Mouse (Mus musculus) neural tube, embryonic 11.5 days (tissue): ENCODE data around the gene Slc1a7. TPM values are rescaled to one million over a fixed set of nuclear protein-coding genes. Genes with fewer than 3 reads are reported as not detected.

ENCODE experiments used
- ATAC-seq: fragments of 200-750 bp; cut with Nextera tagmentation; 2 replicates; pipeline ENCODE4 v1.8.0; 2017; ENCODE audit warnings: moderate number of reproducible peaks, mild to moderate bottlenecking, moderate TSS enrichment, moderate library complexity; ENCODE audit not compliant: insufficient read depth, low FRiP score, low TSS enrichment
- DNase-seq: peaks from one replicate; pipeline ENCODE4 v3.0.0-alpha.2; 2015; ENCODE audit warnings: low spot score
- H3K27ac ChIP-seq: fragments of 300-500 bp; sonication (generic); 2 replicates; pipeline ENCODE4 v1.5.1; 2014; ENCODE audit warnings: low read depth, mild to moderate bottlenecking, low read length
- H3K27me3 ChIP-seq: fragments of 300-500 bp; sonication (generic); 2 replicates; pipeline ENCODE4 v1.6.1; 2014; ENCODE audit warnings: mild to moderate bottlenecking, low read length, mixed read lengths; ENCODE audit not compliant: control insufficient read depth, insufficient read depth
- H3K36me3 ChIP-seq: fragments of 300-500 bp; sonication (generic); 2 replicates; pipeline ENCODE4 v1.6.1; 2014; ENCODE audit warnings: mild to moderate bottlenecking, low read length, moderate library complexity, mixed read lengths; ENCODE audit not compliant: control insufficient read depth, insufficient read depth
- H3K4me1 ChIP-seq: fragments of 300-500 bp; sonication (generic); 2 replicates; pipeline ENCODE4 v1.6.1; 2014; ENCODE audit warnings: low read length, mixed read lengths; ENCODE audit not compliant: control insufficient read depth, insufficient read depth
- H3K4me2 ChIP-seq: fragments of 300-500 bp; sonication (generic); 2 replicates; pipeline ENCODE4 v1.6.1; 2014; ENCODE audit warnings: low read depth, mild to moderate bottlenecking, moderate library complexity
- H3K4me3 ChIP-seq: fragments of 300-500 bp; sonication (generic); 2 replicates; pipeline ENCODE4 v1.5.1; 2014; ENCODE audit warnings: low read depth, low read length
- H3K9ac ChIP-seq: fragments of 300-500 bp; sonication (generic); 2 replicates; pipeline ENCODE4 v1.6.1; 2014; ENCODE audit warnings: mild to moderate bottlenecking, low read length
- H3K9me3 ChIP-seq: fragments of 300-500 bp; sonication (generic); 2 replicates; pipeline ENCODE4 v1.6.1; 2016; ENCODE audit warnings: low read length; ENCODE audit not compliant: control insufficient read depth
- WGBS: fragments of 180-500 bp; shearing (Covaris S2); extraction: QIAGEN DNeasy Blood & Tissue Kit; methylation state at CpG from one replicate; pipeline ENCODE4 v1.1.7; 2014; 5-methylcytosine and 5-hydroxymethylcytosine counted together
- polyA plus RNA-seq: library from polyadenylated mRNA; unstranded; fragments of >200 nt; fragmentation: Nextera tagmentation; extraction: Ambion mirVana; gene quantifications from 2 replicates; pipeline ENCODE4 v1.2.1, GENCODE M21; 2014

The Slc1a7 gene
- polyA plus RNA-seq, 1 experiment from 2014 or later: not detected

DNA sequence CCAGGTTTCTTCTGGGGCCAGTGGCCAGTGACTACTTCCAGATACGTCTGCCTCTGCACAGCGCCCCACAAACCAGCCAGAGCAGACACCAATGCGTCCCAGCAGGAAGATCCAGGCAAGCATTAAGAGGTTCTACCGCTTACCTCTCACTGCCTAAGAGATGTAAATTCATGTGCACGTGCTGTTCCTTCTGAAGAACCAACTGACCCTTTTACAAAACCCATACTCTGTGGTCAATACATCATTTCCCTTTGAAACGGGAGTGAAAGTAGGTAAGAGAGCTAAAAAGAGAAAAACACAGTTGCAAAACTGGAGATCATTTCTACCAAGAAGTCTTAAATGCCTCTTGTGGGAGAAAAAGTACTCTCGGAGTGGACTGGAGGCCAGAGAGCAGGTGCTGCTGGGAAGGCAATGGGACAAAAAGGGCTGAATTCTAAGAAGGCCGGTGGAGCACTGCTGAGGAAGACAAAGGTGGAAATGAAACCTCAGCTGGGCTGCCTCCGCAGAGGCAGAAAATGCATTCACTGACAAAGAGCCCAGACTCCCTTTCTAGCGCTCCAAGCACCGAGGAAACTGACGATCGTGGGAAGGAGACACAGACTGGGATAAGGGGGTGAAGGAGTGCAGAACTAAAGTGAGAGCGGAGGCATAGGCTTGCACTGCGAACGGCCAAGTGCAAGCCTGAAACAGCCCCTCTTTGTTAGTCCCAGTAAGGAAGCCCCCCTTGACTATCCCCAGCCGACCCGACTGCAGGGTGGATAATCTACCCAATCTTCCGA is 91.7 kb downstream of the Slc1a7 start:
- no peaks in the 10 kb centered on the region for H3K9me3 ChIP-seq
- H3K27ac ChIP-seq: no peak overlapping the region
- H3K9ac ChIP-seq: peak overlapping the region; percentile 32; the same call in 1 of the 2 replicates
- no peak overlapping the region for H3K4me3 ChIP-seq
- no peak overlapping the region for H3K4me2 ChIP-seq
- WGBS: 62% methylated on average over 19 of the region's 19 CpGs
- no peaks in the 10 kb centered on the region for H3K27me3 ChIP-seq
- peaks cover 4% of the 10 kb centered on the region for H3K36me3 ChIP-seq
- ATAC-seq: no peak
- no peak for DNase-seq
- H3K4me1 ChIP-seq: no peaks in the 10 kb centered on the region

DNA sequence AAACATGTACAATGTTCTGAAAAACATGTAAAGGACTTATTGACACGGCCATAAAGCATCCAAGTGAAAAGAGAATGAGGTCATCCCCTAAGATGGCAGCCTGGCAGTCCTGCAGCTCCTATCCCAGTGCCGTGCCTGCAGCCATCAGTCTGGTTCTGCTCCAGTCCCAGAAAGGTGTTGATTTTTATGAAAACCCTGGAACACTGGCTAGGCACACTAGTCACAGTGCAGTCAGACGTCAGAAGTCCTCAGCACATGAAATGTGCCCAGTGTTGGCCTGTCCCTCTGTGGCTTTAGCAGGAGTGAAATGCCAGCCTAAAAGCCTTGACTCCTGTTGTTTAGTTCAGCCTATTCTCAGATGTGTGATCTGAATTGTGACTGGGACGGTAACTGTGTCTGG is 92.6 kb downstream of the Slc1a7 start:
- H3K4me2 ChIP-seq: no peak overlapping the region
- peaks cover 4% of the 10 kb centered on the region for H3K36me3 ChIP-seq
- ATAC-seq (no peak), DNase-seq (no peak)
- H3K4me1 ChIP-seq: no peaks in the 10 kb centered on the region
- no peak overlapping the region for H3K27ac ChIP-seq
- H3K4me3 ChIP-seq: no peak overlapping the region
- WGBS: 88% methylated on average over 4 of the region's 4 CpGs
- no peaks in the 10 kb centered on the region for H3K9me3 ChIP-seq
- H3K27me3 ChIP-seq: no peaks in the 10 kb centered on the region
- no peak overlapping the region for H3K9ac ChIP-seq

GRCm38 (mm10) chr4:108062524-108062923 is 94.4 kb downstream of the Slc1a7 start:
- Histone ChIP-seq H3K36me3 (peaks cover 4% of the 10 kb centered on the region), H3K27me3 (no peaks in the 10 kb centered on the region), H3K9me3 (no peaks in the 10 kb centered on the region), H3K27ac (no peak overlapping the region), H3K4me3 (no peak overlapping the region), H3K9ac (no peak overlapping the region), H3K4me2 (no peak overlapping the region), H3K4me1 (no peaks in the 10 kb centered on the region)
- ATAC-seq (no peak), DNase-seq (no peak)
- WGBS: 95% methylated on average over 5 of the region's 5 CpGs

Other genes with a start within 250 kb of the Slc1a7 start
- 25.6 and 27.6 TPM in 2 replicates for gene Lrp8, start 166.1 kb upstream of the Slc1a7 start, polyA plus RNA-seq
- gene Magoh, start 88.6 kb upstream of the Slc1a7 start, polyA plus RNA-seq: 195 and 208 TPM in 2 replicates
- 109 and 128 TPM in 2 replicates for gene 0610037L13Rik, start 78.5 kb upstream of the Slc1a7 start, polyA plus RNA-seq
- gene Cpt2, start 44.7 kb upstream of the Slc1a7 start, polyA plus RNA-seq: 34.8 and 35.0 TPM in 2 replicates
- gene Podn, start 128.1 kb downstream of the Slc1a7 start, polyA plus RNA-seq: 0.36 and 0.42 TPM in 2 replicates
- 202 TPM in 2 replicates for gene Scp2, start 176.7 kb downstream of the Slc1a7 start, polyA plus RNA-seq
- gene Echdc2, start 197.1 kb downstream of the Slc1a7 start, polyA plus RNA-seq: 15.4 and 16.5 TPM in 2 replicates
- not detected in 2 replicates for gene Zyg11a, start 249.7 kb downstream of the Slc1a7 start, polyA plus RNA-seq